Mouse (Mus musculus) limb, embryonic 11.5 days (tissue): ENCODE results near the gene B2m. TPM values are rescaled to one million over a fixed set of nuclear protein-coding genes. Genes with fewer than 3 reads are reported as not detected.
A peak's percentile ranks its signal among the peaks of the same experiment; 100 is the strongest.
"Not testable (repeated sequence)": the region's sequence is repeated elsewhere in the genome, so short reads cannot be mapped to it uniquely, and the experiment has no call there.

ENCODE experiments used
- ATAC-seq: fragments of 200-750 bp; cut with Nextera tagmentation; 2 replicates; pipeline ENCODE4 v1.8.0; 2017; ENCODE audit warnings: low read depth; ENCODE audit not compliant: insufficient number of reproducible peaks, low FRiP score, low TSS enrichment
- DNase-seq: peaks from one replicate; pipeline ENCODE4 v3.0.0-alpha.2; 2015; ENCODE audit warnings: low spot score
- H3K27ac ChIP-seq: fragments of 300-500 bp; sonication (generic); replicated peaks from 2 replicates; pipeline ENCODE4 v1.5.1; 2014; ENCODE audit warnings: low read depth, mild to moderate bottlenecking, low read length
- H3K27me3 ChIP-seq: fragments of 300-500 bp; sonication (generic); 2 replicates; pipeline ENCODE4 v1.6.1; 2014; ENCODE audit warnings: mild to moderate bottlenecking, low read length, mixed read lengths; ENCODE audit not compliant: control insufficient read depth, insufficient read depth
- H3K36me3 ChIP-seq: fragments of 300-500 bp; sonication (generic); 2 replicates; pipeline ENCODE4 v1.6.1; 2014; ENCODE audit warnings: mild to moderate bottlenecking, low read length, moderate library complexity, mixed read lengths; ENCODE audit not compliant: control insufficient read depth, insufficient read depth
- H3K4me1 ChIP-seq: fragments of 300-500 bp; sonication (generic); 2 replicates; pipeline ENCODE4 v1.6.1; 2014; ENCODE audit warnings: low read length, mixed read lengths; ENCODE audit not compliant: control insufficient read depth, insufficient read depth
- H3K4me2 ChIP-seq: fragments of 300-500 bp; sonication (generic); 2 replicates; pipeline ENCODE4 v1.6.1; 2014; ENCODE audit warnings: low read depth, mild to moderate bottlenecking, moderate library complexity; ENCODE audit not compliant: severe bottlenecking
- H3K4me3 ChIP-seq: fragments of 300-500 bp; sonication (generic); 2 replicates; pipeline ENCODE4 v1.5.1; 2014; ENCODE audit warnings: low read depth, low read length
- H3K9ac ChIP-seq: fragments of 300-500 bp; sonication (generic); 2 replicates; pipeline ENCODE4 v1.6.1; 2014; ENCODE audit warnings: mild to moderate bottlenecking, low read length
- H3K9me3 ChIP-seq: fragments of 300-500 bp; sonication (generic); 2 replicates; pipeline ENCODE4 v1.6.1; 2016; ENCODE audit warnings: low read length; ENCODE audit not compliant: control insufficient read depth
- WGBS: fragments of 180-500 bp; shearing (Covaris S2); extraction: QIAGEN DNeasy Blood & Tissue Kit; methylation state at CpG from one replicate; pipeline ENCODE4 v1.1.7; 2014; 5-methylcytosine and 5-hydroxymethylcytosine counted together
- polyA plus RNA-seq: library from polyadenylated mRNA; unstranded; fragments of >200 nt; fragmentation: Nextera tagmentation; extraction: Ambion mirVana; gene quantifications from 2 replicates; pipeline ENCODE4 v1.2.1, GENCODE M21; 2014

The B2m gene
- 112 and 118 TPM in 2 replicates for polyA plus RNA-seq

DNA sequence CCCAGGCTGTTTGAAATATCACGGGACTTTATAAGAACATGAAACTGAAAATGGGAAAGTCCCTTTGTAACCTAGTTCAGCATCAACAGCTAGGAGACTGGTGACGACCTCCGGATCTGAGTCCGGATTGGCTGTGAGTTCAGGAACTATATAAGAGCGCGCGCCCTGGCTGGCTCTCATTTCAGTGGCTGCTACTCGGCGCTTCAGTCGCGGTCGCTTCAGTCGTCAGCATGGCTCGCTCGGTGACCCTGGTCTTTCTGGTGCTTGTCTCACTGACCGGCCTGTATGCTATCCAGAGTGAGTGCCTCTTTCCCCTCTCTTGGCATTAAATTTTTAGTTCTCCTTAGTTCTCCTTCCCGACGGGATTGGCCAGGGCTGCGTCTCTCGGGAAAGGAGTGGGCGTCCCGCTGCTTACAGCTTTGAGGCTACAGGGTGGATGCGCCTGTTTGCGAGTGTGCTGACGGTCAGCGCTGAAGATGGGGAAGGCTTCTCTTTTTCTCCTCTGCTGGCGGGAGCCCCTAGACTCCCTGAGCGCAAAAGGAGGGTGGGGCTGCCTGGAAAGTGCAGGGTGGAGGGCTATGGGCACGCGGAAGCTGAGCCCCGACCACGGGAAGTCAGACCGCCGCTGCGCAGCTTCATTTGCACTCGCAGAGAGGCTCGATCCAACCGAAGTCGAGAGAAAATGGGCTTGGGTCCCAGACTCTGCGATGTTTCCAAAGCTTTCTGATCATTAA lies at the start of gene B2m:
B2m (plus strand) TSS at position 179 of the 734 bp plus-strand sequence.
- ATAC-seq (peak; percentile 97), DNase-seq (peak; percentile 97)
- Histone ChIP-seq H3K4me3 (peak within 1 kb of the TSS; percentile 56), H3K9ac (peak within 1 kb of the TSS; percentile 67), H3K4me1 (no peaks in the 10 kb centered on the region), H3K9me3 (no peaks in the 10 kb centered on the region), H3K27me3 (no peaks in the 10 kb centered on the region), H3K27ac (no peak within 1 kb of the TSS; the same call in 1 of the 2 replicates), H3K36me3 (no peaks in the 10 kb centered on the region), H3K4me2 (peak within 1 kb of the TSS; percentile 64)
- WGBS = under 1% methylated on average over 40 of the region's 40 CpGs

DNA sequence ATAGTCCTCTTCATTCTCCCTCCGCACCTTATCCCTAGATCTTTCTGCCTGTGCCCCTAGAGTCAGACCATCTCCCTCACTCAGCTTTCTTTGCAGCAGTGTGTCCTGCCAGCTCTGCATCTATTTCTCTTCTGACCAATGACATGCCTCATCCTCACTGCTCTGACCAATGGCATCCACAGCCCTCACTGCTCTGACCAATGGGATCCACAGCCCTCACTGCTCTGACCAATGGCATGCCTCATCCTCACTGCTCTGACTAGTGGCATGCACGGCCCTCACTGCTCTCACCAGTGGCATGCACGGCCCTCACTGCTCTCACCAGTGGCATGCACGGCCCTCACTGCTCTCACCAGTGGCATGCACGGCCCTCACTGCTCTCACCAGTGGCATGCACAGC lies 49.8 kb upstream of the B2m start:
- ATAC-seq, H3K4me3 ChIP-seq, H3K4me2 ChIP-seq, H3K36me3 ChIP-seq, DNase-seq, H3K4me1 ChIP-seq, H3K9me3 ChIP-seq, H3K9ac ChIP-seq, H3K27me3 ChIP-seq, H3K27ac ChIP-seq: not testable (repeated sequence)
- WGBS = 82% methylated on average over 5 of the region's 5 CpGs

DNA sequence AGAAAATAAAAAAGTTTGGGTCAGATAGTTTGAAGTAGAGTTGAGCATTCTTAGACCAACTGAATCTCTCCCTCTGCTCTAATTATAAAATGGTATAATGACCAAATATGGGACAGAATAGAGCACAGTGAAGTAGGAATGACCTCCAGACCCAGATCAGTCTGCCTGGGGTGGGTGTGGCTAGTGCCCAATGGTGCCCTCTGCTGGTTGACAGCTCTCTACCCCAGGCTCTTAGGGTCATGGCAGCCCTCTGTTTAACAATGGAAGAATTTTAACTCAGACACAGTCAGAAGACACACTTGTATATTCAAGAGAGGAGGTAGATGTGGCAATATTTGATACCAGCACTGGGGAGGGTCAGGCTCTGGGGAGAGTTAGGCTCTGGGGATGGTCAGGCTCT lies 45.4 kb upstream of the B2m start:
- Histone ChIP-seq H3K9ac (no peak overlapping the region), H3K4me2 (no peak overlapping the region), H3K4me1 (no peaks in the 10 kb centered on the region), H3K9me3 (no peaks in the 10 kb centered on the region), H3K4me3 (no peak overlapping the region), H3K27ac (no peak overlapping the region), H3K36me3 (peaks cover 2% of the 10 kb centered on the region; the same call in 1 of the 2 replicates), H3K27me3 (no peaks in the 10 kb centered on the region)
- ATAC-seq (no peak), DNase-seq (no peak)

DNA sequence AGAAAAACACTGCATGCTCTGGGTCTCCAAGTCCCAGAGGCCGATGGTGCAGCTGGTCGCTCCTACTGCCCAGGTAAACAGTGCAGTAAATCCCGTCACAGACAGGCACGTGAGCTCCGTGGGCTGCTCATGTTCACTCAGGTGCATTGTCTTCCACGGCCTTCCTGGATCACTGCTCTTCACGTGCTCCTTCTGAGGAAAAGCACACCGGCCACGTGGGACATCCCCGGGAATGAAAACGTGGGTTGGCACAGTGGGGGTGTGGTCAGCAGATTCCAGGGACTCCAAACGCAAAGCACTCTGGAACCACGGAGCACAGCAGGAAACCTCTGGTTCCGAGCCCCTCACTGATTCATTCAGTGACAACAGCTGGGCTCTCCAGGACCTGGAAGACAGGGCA lies 39.4 kb upstream of the B2m start:
- Histone ChIP-seq H3K36me3 (peaks cover 7% of the 10 kb centered on the region), H3K4me2 (no peak overlapping the region)
- WGBS = 82% methylated on average over 14 of the region's 14 CpGs

DNA sequence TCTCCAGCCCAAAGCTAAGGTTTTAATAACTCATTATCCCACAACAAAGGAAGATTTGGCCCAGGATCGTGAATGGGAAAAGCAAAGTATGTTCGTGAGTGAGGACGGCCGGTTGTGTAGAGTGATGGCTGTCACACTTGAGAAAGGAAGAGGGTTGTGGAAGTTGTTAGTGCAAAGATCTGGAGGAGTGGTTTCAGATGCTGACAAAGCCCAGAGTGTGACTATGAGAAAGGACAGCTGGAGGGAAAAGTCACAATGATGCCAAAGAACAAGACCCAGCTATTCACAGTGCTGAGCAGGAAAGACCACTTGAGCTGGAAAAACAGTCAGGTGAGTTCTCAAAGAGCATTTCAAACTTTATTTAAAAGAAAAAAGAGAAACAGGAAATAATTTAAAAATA lies 37.8 kb upstream of the B2m start:
- no peaks in the 10 kb centered on the region for H3K9me3 ChIP-seq
- DNase-seq (no peak), ATAC-seq (no peak)
- no peak overlapping the region for H3K9ac ChIP-seq
- WGBS = 95% methylated on average over 4 of the region's 4 CpGs
- no peaks in the 10 kb centered on the region for H3K27me3 ChIP-seq
- H3K4me3 ChIP-seq = no peak overlapping the region
- H3K27ac ChIP-seq = no peak overlapping the region
- peaks cover 7% of the 10 kb centered on the region for H3K36me3 ChIP-seq
- no peaks in the 10 kb centered on the region for H3K4me1 ChIP-seq
- H3K4me2 ChIP-seq = no peak overlapping the region

More for the DNA sequence above, 39.4 kb upstream of the B2m start:
- DNase-seq = no peak
- H3K27me3 ChIP-seq = no peaks in the 10 kb centered on the region
- no peaks in the 10 kb centered on the region for H3K4me1 ChIP-seq
- no peaks in the 10 kb centered on the region for H3K9me3 ChIP-seq
- no peak overlapping the region for H3K27ac ChIP-seq
- no peak for ATAC-seq
- H3K9ac ChIP-seq = no peak overlapping the region
- no peak overlapping the region for H3K4me3 ChIP-seq

DNA sequence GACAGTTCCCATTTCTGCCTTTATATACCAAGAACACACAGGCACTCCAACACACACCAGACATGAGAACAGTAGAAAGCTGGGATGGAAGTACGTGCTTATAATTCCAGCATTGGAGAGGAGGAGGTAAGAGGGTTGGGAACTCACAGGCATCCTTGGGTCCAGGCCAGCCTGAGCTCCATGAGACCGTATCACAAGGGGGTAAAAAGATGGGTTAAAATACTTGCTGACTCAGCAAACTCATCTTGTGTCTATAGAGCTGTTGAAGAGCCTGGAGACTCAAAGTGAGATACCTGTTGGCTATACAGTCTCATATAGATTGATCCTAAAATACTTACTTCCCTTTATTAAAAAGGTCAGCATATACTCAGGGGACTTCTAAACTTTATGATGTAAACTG lies 30.6 kb upstream of the B2m start:
- H3K4me1 ChIP-seq = no peaks in the 10 kb centered on the region
- 90% methylated on average over 2 of the region's 2 CpGs for WGBS
- DNase-seq = no peak
- H3K27me3 ChIP-seq = no peaks in the 10 kb centered on the region
- H3K9ac ChIP-seq = no peak overlapping the region
- no peak overlapping the region for H3K27ac ChIP-seq
- ATAC-seq = no peak
- H3K36me3 ChIP-seq = no peaks in the 10 kb centered on the region
- H3K4me3 ChIP-seq = no peak overlapping the region
- no peak overlapping the region for H3K4me2 ChIP-seq
- no peaks in the 10 kb centered on the region for H3K9me3 ChIP-seq

DNA sequence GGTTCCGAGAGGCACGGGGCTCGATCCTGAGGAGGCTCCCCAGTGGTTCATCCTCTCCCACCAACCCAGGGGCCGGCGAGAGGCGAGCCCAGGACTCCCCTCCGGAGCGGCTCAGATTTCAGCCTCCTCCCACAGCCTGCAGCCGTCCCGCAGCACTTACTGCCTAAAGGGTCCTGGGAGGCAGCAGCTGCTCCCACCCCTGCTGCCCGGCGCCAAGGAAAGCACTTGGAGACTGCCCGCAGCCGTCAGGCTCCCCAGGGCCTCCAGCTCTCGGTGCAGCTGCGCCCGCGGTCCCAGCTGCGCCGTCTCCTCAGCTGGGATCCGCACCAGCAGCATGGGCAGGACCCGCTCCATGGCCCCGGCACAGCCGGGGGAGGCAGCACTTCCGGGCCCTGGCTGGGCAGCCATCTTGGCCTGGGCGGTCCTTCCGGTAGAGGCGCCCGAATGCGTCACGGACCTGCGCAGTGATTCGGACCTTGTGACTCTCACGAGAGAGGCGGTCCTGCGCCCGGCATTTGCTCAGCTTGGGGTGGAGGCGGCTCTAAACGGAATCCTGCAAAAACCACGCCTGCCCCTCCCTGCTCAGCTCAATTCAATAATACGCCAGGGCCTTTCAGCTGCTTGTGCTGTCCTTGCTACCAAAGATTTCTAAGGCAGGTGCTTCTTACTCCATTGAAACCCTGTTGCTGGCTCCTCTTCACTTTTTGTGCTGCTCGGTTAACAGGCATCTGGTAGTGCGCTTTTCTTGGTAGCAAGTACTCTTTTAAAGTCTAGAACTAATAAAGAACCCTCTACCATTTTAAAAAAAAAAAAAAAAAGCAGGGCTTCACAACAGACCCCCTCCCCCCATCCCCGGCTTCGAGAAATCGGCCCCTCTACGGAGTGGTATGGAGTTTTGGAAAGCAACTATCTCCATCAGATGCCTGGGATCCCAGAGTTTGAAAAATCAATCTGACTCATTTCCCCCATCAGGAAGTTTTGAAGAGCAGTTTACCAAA lies 29.2 kb upstream of the B2m start, which contains the start of gene Spg11:
Spg11 (minus strand) TSS at position 426 of the 998 bp plus-strand sequence.
- Histone ChIP-seq H3K27me3 (no peaks in the 10 kb centered on the region), H3K27ac (peak within 1 kb of the TSS; percentile 94), H3K9me3 (no peaks in the 10 kb centered on the region), H3K36me3 (no peaks in the 10 kb centered on the region), H3K4me2 (peak within 1 kb of the TSS; percentile 51), H3K4me3 (peak within 1 kb of the TSS; percentile 74), H3K4me1 (no peaks in the 10 kb centered on the region), H3K9ac (peak within 1 kb of the TSS; percentile 89)
- ATAC-seq (peak; percentile 100), DNase-seq (peak; percentile 96)
- WGBS = under 1% methylated on average over 47 of the region's 47 CpGs
